Mouse (Mus musculus) regulatory T cell (primary cell): ENCODE data around the gene Acvr2a.

Experiments
- in situ Hi-C: fragments of 300-600 bp; cut with MboI, MseI; formaldehyde crosslinking; loops from one replicate; pipeline ENCODE4 v1.15.1; 2025; ENCODE audit warnings: high pct_unique_total_duplicates

Gene Acvr2a

GRCm38 (mm10) chr2:48868199-48868913, 54.4 kb downstream of the Acvr2a start:
- in situ Hi-C loops, result no loop called here

DNA sequence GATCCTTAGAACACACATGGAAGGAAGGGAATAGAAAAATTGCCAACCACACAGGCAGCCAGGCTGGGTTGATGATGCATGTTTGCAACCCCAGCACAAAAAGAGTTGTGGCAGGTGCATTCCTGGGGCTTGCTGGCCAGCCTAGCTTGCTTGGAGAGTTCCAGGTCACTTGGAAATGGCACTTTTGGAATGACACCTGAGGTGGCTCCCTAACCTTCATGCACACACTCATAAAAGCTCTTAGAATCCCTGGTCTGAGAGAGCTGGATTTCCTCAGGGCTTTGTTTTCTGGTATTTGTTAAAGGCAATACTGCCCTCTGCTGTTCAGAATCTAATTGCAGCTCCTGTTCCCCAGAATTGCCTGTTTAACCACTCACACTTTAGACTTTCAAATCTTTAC, 72.0 kb downstream of the Acvr2a start:
- in situ Hi-C loops, result loop anchor here (5.0 kb wide), 1 partner anchor 884 kb away; no protein-coding TSS in a partner anchor

- in situ Hi-C loops, result loop anchor here (5.0 kb wide), 1 partner anchor 1413 kb away; no protein-coding TSS in a partner anchor
Observed at GRCm38 (mm10) chr2:48895186-48895585, 81.3 kb downstream of the Acvr2a start.

DNA sequence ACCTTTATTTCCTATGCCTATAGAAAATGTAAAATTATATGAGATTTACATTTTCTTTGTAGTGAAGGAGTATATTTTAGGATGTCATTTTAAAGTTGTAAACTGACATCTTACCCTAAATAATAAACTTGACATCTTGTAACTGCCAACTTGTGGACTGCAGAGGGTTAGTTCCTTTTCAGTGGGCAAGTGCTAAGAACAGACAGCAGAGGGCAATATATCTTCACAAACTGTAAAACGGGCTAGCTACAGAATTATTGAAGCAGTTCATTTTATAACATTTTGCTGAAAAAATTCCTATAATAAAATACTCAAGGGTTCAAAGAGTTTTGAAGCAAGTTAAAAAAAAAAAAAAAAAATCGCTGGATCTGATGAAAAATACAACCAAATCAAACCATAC, 95.0 kb downstream of the Acvr2a start:
- in situ Hi-C loops, result loop anchor here (25.0 kb wide), 1 partner anchor 828 kb away; no protein-coding TSS in a partner anchor

DNA sequence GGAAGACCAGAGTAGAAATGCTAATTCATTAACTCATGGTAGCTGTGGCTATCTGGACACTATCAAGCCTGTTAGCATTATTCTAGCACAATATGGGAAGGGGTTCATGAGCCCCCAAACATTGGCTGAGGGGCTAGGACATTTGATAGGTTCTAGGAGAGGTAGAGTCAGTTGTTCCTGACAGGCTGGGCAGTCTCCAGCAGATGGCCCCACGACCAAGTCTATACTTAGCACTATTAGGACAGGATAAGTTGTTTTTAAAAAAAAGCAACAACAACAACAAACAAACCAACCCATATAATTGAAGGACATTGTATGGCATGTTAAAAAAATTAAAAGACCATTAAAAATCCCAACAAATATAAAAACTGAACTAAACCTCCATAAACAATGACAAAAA, 100.3 kb downstream of the Acvr2a start:
- in situ Hi-C loops, result loop anchor here (25.0 kb wide), 1 partner anchor 823 kb away; no protein-coding TSS in a partner anchor

DNA sequence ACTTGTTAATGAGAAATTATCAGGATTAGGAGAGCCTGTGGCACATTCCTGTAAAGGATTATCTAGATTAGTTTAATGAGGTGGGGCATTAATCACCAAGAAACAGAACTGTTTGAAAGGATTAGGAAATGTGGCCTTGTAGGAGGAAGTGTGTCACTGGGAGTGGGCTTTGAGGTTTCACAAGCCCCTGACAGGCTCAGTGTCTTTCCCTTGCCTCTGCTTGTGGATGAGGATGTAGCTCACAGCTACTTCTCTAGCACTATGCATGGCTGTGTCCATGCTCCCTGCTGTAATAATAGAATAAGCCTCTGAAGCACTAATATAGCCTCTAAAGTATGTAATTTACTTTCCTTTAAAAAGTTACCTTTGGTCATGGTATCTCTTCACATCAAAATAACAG, 101.9 kb downstream of the Acvr2a start:
- in situ Hi-C loops, result loop anchor here (25.0 kb wide), 1 partner anchor 821 kb away; no protein-coding TSS in a partner anchor

DNA sequence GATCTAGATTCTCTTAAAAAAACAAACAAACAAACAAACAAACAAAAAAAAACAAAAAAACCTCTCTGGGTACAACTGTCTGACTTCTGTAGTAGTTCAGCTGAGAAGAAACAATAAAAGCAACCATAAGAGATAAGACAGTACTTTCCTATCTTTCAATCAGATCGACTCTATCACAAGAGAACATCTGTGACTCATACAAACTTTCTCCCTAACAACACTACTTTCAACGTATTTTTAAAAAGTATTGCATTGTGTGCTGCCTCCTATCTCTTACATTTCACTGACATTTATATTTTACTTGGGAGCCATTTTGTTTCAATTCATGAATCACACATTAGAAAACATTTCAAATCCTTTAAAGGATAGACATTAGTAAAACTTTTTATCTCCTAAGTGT, 121.1 kb downstream of the Acvr2a start:
- in situ Hi-C loops, result no loop called here

DNA sequence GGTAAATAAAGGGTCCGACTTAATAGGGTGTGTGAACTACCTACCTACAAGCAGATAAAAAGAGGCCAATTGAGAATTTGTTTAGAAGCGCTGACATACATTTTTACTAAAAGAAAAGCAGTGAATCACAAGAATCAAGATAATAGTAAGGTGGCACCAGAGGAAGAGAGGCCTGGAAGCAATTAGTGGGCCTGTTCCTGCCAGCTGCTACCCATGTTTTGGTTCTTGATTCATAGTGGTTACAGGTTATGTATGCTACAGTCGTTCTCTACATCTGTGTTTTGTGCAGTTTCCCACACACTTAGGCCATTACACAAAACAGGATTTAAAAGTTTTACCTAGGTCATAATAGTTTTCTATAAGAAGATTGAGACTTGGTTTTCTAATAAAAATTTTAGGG, 133.9 kb downstream of the Acvr2a start:
- in situ Hi-C loops, result no loop called here

GRCm38 (mm10) chr2:48948841-48949584, 135.1 kb downstream of the Acvr2a start, which contains the start of gene Mbd5:
TSS of gene Mbd5 (plus strand) at chr2:48949508.
- in situ Hi-C loops, result no loop called here

DNA sequence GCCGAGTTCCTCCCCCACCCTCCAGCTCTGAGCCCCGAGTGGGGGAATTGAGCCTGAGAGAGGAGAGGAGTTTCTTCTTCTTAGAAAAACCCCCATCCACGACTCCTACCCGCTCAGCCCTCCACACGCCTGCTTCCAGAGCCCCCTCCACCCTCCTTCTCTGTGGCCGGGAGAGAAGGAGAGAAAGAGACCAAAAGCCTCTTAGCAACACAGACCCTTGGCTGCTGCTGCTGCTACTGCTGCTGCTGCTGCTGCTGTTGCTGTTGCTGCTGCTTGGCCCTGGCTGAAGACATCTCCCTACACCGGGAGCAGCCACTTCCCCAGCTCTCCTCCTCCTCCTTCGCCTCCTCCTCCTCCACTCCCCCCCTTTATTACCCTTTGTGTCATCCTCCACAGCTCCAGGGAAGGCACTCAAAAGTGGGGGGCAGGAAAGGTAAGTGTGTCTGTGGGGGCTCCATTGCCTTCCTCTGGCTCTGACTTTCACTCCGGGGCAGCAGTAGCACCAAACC, 135.9 kb downstream of the Acvr2a start:
- in situ Hi-C loops, result no loop called here

DNA sequence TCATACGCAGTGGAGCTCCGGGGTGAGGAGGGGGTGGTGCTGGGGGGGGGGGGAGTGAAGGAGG, 136.2 kb downstream of the Acvr2a start, which contains the start of gene Orc4:
TSS of gene Orc4 (minus strand) at position 26 of the 64 bp plus-strand sequence.
- in situ Hi-C loops, result no loop called here

- in situ Hi-C loops, result no loop called here
Observed at GRCm38 (mm10) chr2:48950316-48950880, 136.5 kb downstream of the Acvr2a start.
